Mouse (Mus musculus): ENCODE data around the gene Tmem19.

Tmem19 gene

GRCm38 (mm10) chr10:115361840-115362622 is at the start of gene Tmem19:
Gene Tmem19, minus strand, starts transcription at chr10:115362501.
- DNase-seq (ENCODE audit: low spot score): peak; percentile 91

- DNase-seq (ENCODE audit: low spot score): peak; percentile 32
Observed at GRCm38 (mm10) chr10:115406393-115406792, 44.1 kb upstream of the Tmem19 start.

GRCm38 (mm10) chr10:115391896-115392295 is 29.6 kb upstream of the Tmem19 start:
- DNase-seq (ENCODE audit: low spot score): no peak

GRCm38 (mm10) chr10:115391076-115391475 is 28.8 kb upstream of the Tmem19 start:
- no peak for DNase-seq (ENCODE audit: low spot score)

- no peak for DNase-seq (ENCODE audit: low spot score)
Observed at GRCm38 (mm10) chr10:115387891-115388290, 25.6 kb upstream of the Tmem19 start.

- DNase-seq (ENCODE audit: low spot score): peak; percentile 51
Observed at GRCm38 (mm10) chr10:115385018-115386002, 23.0 kb upstream of the Tmem19 start.

GRCm38 (mm10) chr10:115384221-115385017 is 22.1 kb upstream of the Tmem19 start, which contains the start of the genes Thap2 and Zfc3h1:
Gene Thap2, minus strand, starts transcription at chr10:115384443.
Gene Zfc3h1, plus strand, starts transcription at chr10:115384959.
- peak; percentile 90 for DNase-seq (ENCODE audit: low spot score)

- no peak for DNase-seq (ENCODE audit: low spot score)
Observed at GRCm38 (mm10) chr10:115383644-115384220, 21.4 kb upstream of the Tmem19 start.

GRCm38 (mm10) chr10:115382846-115383643 is 20.7 kb upstream of the Tmem19 start:
- no peak for DNase-seq (ENCODE audit: low spot score)

- no peak for DNase-seq (ENCODE audit: low spot score)
Observed at GRCm38 (mm10) chr10:115381506-115382084, 19.3 kb upstream of the Tmem19 start.

- no peak for DNase-seq (ENCODE audit: low spot score)
Observed at GRCm38 (mm10) chr10:115363151-115363550, 850 bp upstream of the Tmem19 start.

- no peak for DNase-seq (ENCODE audit: low spot score)
Observed at GRCm38 (mm10) chr10:115362623-115362964, 293 bp upstream of the Tmem19 start.

- DNase-seq (ENCODE audit: low spot score): no peak
Observed at GRCm38 (mm10) chr10:115359066-115359465, 3.2 kb downstream of the Tmem19 start.

GRCm38 (mm10) chr10:115358216-115358919 is 3.9 kb downstream of the Tmem19 start:
- no peak for DNase-seq (ENCODE audit: low spot score)

- no peak for DNase-seq (ENCODE audit: low spot score)
Observed at GRCm38 (mm10) chr10:115356106-115356505, 6.2 kb downstream of the Tmem19 start.

GRCm38 (mm10) chr10:115355016-115355415 is 7.3 kb downstream of the Tmem19 start:
- no peak for DNase-seq (ENCODE audit: low spot score)

- DNase-seq (ENCODE audit: low spot score): no peak
Observed at GRCm38 (mm10) chr10:115354553-115354952, 7.7 kb downstream of the Tmem19 start.

GRCm38 (mm10) chr10:115350810-115351397 is 11.4 kb downstream of the Tmem19 start:
- no peak for DNase-seq (ENCODE audit: low spot score)

- DNase-seq (ENCODE audit: low spot score): no peak
Observed at GRCm38 (mm10) chr10:115349509-115349908, 12.8 kb downstream of the Tmem19 start.

All from ovary, postnatal 14 days (tissue).